Mouse (Mus musculus) embryo, embryonic 10 days (tissue): ENCODE measurements around the gene Slc7a5.

ENCODE experiments used
- DNase-seq: peaks from one replicate; pipeline ENCODE4 v3.0.0-alpha.2; 2015; ENCODE audit warnings: low spot score

Slc7a5 gene

DNA sequence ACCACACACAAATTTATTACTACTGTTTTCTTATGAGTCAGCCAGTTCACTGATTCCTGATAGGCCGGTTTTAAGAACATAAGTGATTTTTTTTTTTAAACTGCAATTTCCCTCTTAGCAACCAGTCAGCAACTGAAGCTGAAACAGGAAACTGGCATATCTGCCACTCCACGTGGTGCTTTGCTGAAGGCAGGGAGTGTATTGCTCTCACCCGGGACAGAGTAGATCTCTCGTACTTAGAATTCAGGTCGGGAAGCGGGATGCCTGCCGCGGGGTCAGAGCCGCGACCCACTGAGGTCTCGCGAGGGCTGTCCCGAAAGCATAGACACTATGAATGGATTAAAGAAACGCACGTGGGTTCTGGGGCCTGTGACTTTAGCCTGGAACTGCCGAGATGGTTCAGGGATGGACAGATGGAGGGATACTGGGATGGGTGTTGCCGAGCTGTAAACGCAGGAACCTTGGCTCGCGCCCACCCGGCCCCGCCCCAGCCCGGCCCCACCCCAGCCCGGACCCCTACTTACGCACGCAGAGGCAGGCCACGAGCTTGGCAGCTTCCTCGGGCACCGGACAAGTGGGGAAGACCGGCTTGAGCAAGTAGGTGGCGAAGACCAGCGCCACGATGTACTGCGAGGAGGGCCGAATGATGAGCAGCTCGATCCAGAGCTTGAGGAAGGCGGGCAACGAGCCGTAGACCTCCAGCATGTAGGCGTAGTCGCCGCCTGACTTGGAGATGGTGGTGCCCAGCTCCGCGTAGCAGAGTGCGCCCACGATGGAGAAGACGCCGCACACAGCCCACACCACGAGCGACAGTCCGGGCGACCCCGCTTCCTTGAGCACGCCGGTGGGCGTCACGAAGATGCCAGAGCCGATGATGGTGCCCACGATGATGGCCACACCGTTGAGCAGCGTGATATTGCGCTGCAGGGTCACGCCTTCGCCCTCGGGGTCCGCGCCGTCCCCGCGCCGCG lies 667 bp downstream of the Slc7a5 start:
- peak; percentile 64 for DNase-seq

DNA sequence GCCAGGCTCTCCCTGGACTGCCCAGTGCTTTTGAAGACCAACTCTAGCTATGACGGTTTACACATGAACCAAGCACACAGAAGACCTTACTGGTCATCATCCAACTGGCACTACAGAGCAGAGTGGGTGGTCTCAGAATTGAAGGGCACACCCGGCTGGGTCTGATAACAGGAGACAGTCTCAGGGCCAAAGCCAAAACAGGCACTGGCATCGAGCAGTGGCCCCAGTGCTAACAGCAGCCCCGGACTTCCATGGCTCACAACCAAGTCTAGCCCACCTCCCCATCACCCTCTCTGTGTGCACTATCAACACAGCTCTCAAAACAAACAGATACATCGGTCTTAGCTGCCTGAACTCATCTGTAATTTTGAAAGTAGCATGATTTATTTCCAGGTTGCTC lies 1.6 kb downstream of the Slc7a5 start:
- DNase-seq = no peak

DNA sequence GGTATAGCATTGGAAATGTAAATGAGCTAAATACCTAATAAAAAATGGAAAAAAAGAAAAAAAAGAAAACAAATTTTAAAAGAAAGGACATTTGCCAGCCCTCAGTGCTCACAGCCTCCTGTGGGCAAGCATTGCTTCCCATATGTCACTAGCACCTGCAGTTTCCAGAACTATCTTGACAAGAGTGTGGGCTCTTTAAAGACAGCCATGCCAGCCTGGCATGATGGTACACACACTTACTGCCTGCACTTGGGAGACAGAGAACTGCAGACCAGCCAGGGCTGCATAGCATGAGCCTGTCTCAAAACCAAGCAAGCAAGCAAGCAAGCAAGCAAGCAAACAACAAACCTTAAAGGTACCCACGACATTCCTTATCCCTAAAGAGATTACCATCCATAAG lies 2.1 kb downstream of the Slc7a5 start:
- DNase-seq = no peak

DNA sequence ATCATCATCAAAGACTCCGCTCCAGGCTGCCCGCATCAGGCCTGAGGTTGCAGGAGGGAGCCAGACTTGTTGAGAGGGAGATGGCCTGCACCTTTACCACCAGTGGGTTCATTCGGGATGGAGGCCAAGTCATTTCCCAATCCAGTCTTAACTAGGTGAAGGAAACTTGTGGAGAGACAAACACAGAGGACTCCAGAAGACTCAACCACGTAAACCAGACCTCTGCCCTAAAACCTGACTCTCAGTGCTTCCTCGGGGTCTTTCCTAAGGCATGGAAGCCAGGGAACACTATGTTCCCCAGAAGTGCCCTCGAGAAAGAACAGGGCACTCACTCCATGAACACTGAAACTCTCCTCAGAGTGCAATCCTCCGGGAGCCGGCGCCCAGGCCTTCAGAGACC lies 2.5 kb downstream of the Slc7a5 start:
- DNase-seq = no peak

DNA sequence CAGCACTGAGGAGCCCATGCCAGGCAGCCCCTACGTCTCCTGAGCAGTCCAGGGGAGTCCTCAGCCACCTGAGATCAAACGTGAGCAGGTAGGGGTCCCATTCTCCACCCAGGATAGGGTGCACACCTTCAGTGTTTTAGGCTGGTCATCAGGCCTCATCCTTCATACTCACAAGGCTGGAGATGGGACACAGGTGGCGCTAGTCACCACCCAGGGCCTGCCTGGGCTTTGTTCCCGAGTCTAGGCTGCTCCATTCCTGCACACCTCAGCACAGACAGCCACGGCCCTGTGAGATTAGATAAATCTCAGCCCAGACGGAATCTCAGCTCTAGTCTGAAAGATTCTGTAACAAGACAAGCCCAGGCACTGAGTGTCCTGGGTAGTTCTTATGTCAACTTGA lies 3.5 kb downstream of the Slc7a5 start:
- DNase-seq = no peak

DNA sequence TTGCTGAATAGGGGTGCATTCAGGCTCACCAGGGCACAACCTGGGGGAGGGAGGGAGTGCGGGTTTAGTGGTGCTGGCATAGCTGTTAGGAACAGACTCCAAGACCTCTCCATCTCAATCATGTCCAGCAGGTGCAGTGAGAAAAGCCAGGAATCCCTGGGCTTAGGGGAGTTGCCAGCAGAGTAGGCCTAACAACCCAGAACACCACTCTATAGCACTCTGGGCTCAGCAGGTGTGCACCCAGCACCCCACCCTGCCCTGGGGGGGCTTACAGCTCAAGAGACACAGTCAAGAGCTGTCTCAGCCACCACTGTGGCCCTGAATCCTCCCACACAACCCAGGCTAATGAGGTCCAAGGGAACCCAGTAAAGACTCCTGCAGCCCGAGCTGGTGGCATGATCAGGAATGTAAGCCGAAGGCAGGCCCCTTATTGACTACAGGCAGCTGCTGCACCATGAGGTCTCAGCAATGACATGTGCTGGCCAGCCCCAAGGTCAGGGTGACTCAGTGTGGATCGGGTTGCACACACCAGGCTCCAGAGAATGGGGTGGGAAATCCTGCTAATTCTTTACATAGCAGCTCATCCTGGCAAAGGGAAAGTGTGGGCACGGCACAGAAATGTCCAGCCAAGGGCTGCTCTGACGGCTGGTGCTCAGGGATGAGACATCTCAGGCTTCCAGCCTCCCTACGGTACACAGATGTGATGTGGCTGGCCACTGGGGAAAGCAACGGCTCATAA lies 5.8 kb downstream of the Slc7a5 start:
- DNase-seq = peak; percentile 56

DNA sequence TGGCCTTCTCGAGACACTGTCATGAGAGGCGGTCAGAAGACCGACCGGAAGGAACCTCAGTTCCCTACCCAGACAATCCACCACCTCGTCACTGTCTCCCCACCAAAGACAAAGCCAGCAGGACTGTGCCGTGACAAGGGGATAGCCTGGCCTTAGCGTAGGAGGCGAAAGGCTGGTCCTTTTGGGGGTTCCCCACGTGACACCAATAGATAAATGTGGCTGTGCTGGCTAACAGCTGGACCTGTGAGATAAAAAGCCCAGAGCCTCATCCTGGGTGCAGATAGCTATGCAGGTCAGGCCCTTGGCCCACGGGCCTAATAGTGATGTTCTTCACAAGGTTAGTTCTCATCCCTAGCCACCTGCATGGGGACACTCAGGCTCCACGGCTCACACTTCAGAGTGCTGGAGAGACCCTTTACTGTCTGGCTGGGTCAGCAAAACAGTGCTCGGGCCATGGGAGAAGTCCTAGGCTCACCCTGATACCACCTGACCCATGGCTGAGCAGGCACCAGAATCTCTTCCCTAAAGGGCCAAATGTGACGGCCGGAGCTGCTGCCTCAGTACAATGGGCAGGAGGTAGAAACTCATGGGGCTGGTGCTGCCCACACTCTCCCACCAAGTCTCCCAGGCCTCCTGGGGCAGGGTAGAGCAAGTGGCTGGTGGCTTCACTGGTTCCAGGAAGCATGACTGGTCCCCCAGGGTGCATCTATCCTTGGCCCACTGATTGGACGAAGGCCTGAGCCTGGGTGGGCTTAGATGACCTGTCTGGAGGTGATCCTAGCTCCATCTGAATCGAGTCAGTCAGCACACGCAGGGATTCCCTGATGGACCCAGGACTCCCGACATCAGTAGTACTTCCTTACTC lies 8.1 kb downstream of the Slc7a5 start:
- peak; percentile 35 for DNase-seq

DNA sequence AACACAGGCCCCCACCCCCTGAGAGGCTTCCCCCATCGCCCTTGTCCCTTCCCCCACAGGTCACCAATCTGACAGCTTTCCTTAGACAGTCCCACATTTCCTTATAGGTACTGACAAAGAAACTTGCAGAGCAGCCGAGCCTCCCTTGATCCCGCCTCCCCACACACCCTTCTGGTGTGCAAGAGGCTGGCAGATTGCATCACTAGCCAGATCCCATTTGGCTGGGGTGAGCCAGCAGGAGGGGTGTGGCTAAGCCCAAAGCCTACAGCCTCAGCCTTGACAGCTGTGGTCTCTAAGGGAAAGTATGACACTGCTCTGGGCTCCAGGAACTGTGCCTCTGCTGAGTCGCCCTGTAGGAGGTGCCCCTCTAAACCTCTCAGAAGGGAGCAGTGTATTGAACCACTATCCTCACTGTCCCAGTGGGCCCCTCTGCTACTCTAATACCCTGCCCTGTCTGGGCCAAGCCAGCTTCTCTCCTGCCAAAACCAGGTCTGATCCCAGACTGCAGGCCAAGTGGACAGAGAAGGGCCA lies 9.0 kb downstream of the Slc7a5 start:
- peak; percentile 87 for DNase-seq

DNA sequence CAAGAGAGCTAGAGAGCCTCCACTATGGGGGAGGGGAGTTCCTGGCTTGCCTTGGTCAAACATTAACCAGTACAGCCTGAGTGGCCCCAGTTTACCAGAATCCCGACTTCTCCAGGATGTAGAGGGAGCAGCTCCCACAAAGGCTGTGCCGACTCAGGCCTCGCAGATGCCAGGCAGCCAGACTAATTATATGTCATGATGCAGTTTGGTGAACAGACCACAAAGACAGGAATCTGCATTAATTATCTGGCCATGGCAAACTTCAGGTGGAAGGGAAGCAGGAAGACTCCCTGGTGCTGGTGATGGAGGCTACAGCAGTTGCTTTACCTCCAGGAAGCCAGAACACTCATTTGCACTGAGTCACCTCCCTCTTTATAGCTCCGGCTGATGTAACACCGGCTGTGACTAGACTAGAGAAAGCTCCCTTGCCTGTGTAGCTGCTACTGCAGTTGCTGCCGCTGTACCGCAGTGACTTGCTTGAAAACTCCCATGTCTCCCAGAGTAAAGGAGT lies 9.6 kb downstream of the Slc7a5 start:
- peak; percentile 56 for DNase-seq

DNA sequence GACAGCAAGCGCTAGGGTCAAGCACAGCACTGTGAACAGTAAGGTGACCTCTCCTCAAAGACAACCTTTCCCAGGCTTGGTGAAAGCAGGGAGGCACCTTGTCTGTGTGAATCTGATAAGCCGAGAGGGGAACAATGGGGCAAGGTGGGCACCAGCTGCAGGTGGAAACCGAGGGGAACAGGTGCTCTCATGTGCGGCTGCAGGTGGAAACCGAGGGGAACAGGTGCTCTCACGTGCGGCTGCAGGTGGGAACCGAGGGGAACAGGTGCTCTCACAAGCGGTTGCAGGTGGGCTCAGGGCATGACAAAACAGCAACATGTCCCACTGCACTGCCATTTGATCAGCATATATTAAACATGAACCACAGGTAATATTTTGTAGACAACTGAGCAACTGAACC lies 10.3 kb downstream of the Slc7a5 start:
- no peak for DNase-seq

DNA sequence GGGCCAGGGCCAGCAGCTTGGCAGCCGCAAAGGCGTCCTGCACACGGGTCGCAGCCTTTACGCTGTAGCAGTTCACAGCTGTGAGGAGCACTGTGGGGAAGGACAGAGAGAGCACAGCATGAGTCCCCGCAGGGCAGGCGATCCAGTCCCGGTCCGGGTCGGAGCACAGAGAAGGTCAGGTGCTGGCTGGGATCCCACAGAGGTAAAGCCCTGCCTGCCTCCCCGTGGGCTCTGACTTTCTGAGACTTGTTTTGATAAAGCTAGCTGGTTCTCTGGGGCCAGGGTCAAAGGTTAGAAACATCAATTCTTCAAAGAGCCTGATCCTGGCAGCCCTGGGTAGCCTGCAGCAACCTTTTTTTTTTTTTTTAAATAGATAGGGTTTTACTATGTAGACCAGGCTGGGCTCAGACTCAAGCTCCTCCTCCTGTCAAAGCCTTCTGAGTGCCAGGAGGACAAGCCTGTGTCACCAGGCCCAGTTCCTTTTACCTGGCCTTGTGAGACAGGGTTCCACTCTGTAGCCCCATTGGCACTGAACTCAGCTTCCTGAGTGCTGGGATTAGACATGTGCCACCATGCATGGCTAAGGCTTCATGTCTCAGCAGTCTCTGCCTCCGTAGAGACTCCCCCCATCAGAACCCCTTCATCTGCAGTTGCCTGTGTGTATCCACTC lies 10.9 kb downstream of the Slc7a5 start:
- DNase-seq = peak; percentile 60

DNA sequence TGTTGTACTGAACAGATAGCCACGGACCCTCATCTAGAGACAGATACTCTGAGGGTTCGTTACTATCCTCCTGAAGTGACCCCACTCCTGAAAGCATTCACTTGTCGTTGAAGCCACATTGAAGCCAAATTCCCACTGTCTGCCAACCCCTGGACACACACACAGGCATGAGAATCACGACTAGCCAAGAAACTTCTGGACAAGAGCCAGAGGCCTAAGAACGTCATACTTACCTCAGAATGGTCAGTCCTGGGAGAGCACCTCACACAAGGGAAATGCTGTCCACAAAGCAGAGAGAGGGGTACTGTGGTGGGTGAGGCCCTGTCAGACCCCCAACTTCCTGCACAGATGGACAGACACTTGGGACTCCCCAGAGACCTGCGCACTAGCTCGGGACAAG lies 11.6 kb downstream of the Slc7a5 start:
- DNase-seq = no peak

DNA sequence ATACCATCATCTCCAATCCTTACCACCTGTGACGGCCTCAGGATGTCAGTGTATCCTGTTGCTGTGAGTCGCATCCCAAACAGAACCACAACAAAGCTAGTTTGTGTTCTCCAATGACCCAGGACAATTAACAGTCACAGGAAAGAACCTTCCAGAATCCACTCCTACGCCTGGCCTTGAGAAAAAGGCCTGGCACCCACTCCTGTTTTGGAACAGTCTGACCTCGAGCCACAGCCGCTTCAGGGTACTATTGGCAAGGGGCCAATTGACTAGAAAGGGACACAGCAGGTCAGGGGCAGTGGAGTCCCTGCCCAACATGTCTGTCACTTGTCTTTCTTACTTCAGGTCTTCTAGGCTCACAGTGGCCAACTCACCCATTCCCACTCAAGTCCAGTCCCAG lies 14.6 kb downstream of the Slc7a5 start:
- DNase-seq = no peak

DNA sequence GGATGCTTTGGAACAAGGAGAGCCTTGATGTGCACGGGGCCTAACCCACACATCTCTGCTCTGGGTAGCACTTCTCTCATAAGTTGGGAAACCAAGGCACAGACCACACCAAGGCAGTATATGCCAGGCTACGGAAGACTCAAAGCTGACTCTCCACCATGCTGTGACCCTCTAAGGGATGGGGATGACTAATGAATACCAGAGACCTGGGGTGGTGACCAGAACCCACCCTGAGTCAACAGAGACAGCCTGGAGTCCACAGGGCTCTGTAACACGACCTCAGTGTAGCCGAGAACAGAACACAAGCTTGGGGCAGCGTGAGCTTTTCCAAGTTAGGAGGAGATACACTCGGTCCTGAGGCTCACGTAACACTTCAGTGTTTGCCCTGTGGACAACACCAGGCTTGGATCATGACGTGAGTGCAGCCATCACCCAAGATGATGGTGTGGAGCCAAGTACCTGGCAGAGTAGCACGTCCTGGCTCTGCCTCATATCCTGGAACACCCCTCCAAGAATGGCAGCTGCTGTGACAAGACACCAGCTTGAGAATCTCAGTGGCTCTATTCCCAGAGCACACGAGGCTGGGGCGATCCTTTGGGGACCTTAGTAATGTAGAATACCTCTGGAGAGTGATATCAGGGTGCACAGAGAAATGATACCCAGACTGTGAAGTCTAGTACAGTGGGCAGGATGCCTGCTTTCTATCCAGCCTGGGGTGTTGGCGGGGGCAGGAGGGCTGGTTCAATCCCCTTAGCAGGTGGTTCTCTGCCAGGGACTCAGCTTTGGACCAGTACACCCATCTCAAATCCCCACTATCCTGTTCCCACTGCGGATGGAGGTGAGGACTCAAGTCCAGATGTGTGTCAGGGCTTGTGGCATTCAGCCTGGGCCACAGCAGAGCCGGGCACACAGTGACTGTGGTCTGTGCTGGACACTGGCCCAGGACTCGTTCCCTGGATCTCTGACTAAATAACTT lies 17.4 kb downstream of the Slc7a5 start:
- DNase-seq = no peak

DNA sequence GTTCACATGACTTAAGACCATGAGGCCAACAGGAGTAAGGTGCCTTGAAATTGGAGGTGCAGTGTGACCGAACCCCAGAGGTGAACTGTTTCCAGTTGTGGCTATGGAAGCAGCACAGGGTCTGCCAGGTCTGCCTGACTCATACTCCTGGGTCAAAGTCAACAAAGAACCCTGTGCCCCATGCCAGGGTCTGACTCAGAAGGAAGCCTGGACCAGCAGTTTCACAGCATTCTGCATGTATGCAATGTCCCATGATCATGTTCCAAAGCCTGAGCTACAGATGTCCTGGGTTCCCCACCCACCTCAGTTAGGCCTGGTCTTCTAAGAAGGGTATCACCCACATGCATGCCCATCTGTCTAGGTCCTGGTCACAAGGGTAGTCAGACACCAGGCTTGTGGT lies 18.2 kb downstream of the Slc7a5 start:
- DNase-seq = no peak

DNA sequence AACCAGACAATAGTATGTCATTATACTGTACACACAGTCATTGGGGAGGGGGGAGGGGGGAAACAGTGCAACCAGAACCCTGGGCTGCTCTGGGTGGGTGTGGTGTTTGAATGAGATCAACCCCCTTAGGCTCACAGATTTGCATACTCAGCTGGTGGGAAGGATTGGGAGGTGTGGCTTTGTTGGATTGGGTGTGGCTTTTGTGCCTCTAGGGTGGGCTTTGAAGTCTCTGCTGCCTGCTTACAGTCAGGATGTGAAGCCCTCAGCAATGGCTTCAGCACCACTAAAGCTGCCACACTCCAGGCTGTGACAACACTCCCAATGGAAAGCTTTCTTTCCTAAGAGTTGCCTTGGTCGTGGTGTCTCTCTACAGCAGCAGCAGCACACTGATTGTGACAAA lies 19.9 kb downstream of the Slc7a5 start:
- DNase-seq = no peak

DNA sequence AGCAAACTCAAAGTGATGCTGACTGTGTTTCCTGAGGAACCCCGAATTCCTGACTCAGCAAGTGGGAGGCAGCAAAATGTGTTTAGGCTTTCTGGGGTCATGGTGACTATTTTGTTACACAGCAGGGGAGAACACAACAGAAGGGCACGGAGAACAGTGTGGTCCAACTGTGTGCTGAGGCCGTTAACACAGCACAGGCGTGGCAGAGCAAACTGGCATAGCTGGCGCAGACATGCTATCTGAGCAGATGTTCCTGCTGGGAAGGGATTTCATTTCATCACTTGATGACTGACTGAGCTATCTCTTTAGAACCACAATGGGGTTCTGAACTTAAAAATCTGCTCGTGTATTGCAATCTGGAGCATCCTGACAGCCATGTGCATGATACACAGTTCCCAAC lies 22.1 kb downstream of the Slc7a5 start:
- DNase-seq = no peak

DNA sequence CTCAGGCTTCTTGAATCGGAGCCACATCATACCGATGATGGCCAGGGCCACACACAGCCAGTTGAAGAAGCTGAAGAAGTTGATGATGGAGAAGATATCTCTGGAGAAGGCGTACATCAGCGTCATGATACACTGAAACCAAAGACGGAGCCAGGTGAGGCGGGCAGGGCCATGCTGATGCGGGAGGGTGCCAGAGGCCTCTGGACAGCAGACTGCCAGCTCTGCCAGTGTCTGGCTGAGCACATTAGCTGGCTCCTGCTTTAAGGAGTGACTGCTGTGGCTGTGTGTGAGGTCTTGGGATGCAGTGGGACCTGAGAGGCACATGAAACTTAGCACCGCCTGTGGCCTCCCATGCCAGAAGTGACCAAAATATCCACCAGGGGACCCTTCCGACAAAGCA lies 22.5 kb downstream of the Slc7a5 start:
- no peak for DNase-seq

DNA sequence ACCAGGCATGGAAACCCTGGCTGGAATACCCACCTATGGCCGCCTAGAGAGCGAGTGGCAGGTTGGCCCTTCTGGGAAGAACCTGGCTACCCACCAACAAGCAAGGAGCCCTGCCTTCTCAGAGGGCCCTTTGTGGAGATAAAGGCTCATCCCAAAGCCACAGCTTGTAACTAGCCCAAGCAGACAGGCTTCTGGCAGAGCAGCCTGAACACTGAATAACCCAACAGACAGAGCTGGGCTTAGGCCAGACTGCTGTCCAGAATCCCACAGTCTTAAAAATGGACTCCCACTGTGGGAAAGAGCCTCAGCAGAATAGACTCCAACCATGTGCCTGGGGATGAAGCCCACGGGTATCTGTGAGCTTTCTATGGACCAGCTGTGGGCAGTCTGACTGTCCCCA lies 23.3 kb downstream of the Slc7a5 start:
- no peak for DNase-seq

DNA sequence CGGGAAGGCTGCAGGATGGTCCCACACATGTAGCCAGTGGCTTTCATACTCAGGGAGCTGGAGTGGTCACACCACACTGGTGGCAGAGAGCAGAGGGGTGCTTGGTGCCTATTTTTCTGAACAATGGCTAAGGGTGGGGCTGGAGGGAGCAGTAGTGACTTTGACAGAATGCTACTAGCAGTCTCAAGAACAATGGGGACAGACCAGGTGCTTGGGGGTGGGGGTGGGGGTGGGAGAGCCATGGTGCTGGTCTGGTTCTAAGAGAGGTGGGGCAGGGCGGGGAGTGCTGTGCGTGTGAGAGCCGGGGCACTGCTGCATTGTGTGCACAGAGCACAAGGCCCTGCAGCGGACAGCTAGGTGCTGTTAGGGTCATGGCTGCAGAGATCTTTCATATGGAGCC lies 25.6 kb downstream of the Slc7a5 start:
- DNase-seq = no peak
